Mouse (Mus musculus): ENCODE results near the gene Nxph4. TPM values are rescaled to one million over a fixed set of nuclear protein-coding genes. Genes with fewer than 3 reads are reported as not detected.

The Nxph4 gene
- polyA plus RNA-seq, 1 experiment from 2014 or later, result 1.2 TPM

- Histone ChIP-seq H3K9ac (ENCODE audit: low read length) (no peak overlapping the region), H3K36me3 (ENCODE audit: control insufficient read depth, insufficient read depth, low read length) (peaks cover 20% of the 10 kb centered on the region; the same call in 1 of the 2 replicates), H3K4me1 (ENCODE audit: control insufficient read depth, insufficient read depth, low read length) (no peaks in the 10 kb centered on the region), H3K27ac (replicated peaks; ENCODE audit: low read depth, low read length) (no peak overlapping the region), H3K4me3 (ENCODE audit: low read depth, low read length) (no peak overlapping the region), H3K4me2 (ENCODE audit: low read depth, severe bottlenecking) (no peak overlapping the region), H3K27me3 (ENCODE audit: control insufficient read depth, insufficient read depth, low read length) (no peaks in the 10 kb centered on the region), H3K9me3 (ENCODE audit: control insufficient read depth, low read length) (no peaks in the 10 kb centered on the region)
- no peak for DNase-seq (ENCODE audit: low spot score)
- WGBS, result 86% methylated on average over 5 of the region's 5 CpGs
- ATAC-seq (ENCODE audit: insufficient number of reproducible peaks, low FRiP score, low TSS enrichment, low read depth), result no peak
Observed at GRCm38 (mm10) chr10:127499516-127499915, 34.8 kb downstream of the Nxph4 start.

DNA sequence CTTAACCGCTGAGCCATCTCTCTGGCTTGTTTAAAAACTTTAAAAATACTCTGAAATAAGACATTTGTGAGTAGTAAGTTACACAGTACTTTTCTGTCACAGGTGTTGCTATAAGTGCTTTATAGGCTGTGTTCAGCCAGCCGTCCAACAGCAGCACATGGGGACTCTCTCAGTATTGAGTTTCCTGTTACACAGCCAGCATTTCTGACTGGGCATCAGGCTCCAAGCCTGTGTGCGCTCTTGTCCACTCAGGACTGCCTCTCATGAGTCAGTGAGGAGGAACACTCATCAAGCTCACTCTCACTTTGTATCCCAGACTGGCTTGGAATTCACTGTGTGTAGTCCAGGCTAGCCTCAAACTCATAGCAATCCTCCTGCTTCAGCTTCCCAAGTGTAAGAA lies 38.2 kb downstream of the Nxph4 start:
- 94% methylated on average over 3 of the region's 3 CpGs for WGBS
- DNase-seq (ENCODE audit: low spot score), result no peak
- ATAC-seq (ENCODE audit: insufficient number of reproducible peaks, low FRiP score, low TSS enrichment, low read depth), result no peak

DNA sequence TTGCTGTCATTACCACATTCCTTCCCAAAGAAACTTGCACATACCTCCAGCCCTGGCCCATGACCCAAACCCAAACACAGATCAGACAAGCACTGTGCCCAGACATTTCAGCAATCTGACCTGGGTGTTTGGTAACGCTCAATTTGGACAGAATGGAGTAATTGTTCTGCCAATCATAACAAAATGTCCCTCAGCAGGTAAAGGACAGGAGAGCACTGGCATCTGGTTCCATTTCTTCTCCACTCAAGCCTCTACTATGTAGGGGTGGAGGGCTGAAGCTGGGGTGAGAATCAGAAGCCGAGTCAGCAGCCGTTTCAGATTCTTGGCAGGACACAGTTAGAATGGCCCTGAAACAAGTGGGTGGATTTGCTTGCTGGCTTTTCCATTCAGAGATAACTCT lies 42.2 kb downstream of the Nxph4 start:
- Histone ChIP-seq H3K4me1 (ENCODE audit: control insufficient read depth, insufficient read depth, low read length) (no peaks in the 10 kb centered on the region), H3K9me3 (ENCODE audit: control insufficient read depth, low read length) (no peaks in the 10 kb centered on the region), H3K36me3 (ENCODE audit: control insufficient read depth, insufficient read depth, low read length) (peaks cover 35% of the 10 kb centered on the region; the same call in 1 of the 2 replicates), H3K4me3 (ENCODE audit: low read depth, low read length) (no peak overlapping the region), H3K4me2 (ENCODE audit: low read depth, severe bottlenecking) (no peak overlapping the region), H3K9ac (ENCODE audit: low read length) (no peak overlapping the region), H3K27ac (replicated peaks; ENCODE audit: low read depth, low read length) (no peak overlapping the region), H3K27me3 (ENCODE audit: control insufficient read depth, insufficient read depth, low read length) (no peaks in the 10 kb centered on the region)
- ATAC-seq (ENCODE audit: insufficient number of reproducible peaks, low FRiP score, low TSS enrichment, low read depth) (no peak), DNase-seq (ENCODE audit: low spot score) (no peak)
- 92% methylated on average over 3 of the region's 3 CpGs for whole genome bisulfite sequencing

More for the DNA sequence above, 38.2 kb downstream of the Nxph4 start:
- Histone ChIP-seq H3K9me3 (ENCODE audit: control insufficient read depth, low read length) (no peaks in the 10 kb centered on the region), H3K27me3 (ENCODE audit: control insufficient read depth, insufficient read depth, low read length) (no peaks in the 10 kb centered on the region), H3K4me3 (ENCODE audit: low read depth, low read length) (no peak overlapping the region), H3K4me2 (ENCODE audit: low read depth, severe bottlenecking) (no peak overlapping the region), H3K9ac (ENCODE audit: low read length) (no peak overlapping the region), H3K4me1 (ENCODE audit: control insufficient read depth, insufficient read depth, low read length) (no peaks in the 10 kb centered on the region), H3K27ac (replicated peaks; ENCODE audit: low read depth, low read length) (no peak overlapping the region), H3K36me3 (ENCODE audit: control insufficient read depth, insufficient read depth, low read length) (peaks cover 34% of the 10 kb centered on the region; the same call in 1 of the 2 replicates)

DNA sequence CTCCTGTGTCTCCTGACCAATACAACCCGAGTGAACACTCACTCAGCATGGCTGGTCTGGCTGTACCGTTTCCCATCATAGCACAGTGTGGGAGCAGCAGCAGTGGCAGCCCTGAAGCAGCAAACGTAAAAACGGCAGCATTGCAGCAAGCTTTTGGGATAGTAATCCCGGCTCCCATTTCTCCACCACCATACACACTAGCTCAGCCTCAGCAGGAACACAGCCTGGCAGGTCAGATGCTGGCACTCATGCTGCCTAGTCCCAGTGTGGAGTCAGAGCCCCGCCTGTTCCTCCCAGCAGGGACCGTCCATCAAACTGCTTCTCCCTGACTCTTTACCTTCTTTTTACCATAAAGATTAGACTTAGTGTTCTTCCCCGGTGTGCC lies 43.2 kb downstream of the Nxph4 start:
- Histone ChIP-seq H3K9ac (ENCODE audit: low read length) (no peak overlapping the region), H3K9me3 (ENCODE audit: control insufficient read depth, low read length) (no peaks in the 10 kb centered on the region), H3K4me2 (ENCODE audit: low read depth, severe bottlenecking) (no peak overlapping the region), H3K4me3 (ENCODE audit: low read depth, low read length) (no peak overlapping the region), H3K27me3 (ENCODE audit: control insufficient read depth, insufficient read depth, low read length) (no peaks in the 10 kb centered on the region), H3K27ac (replicated peaks; ENCODE audit: low read depth, low read length) (no peak overlapping the region), H3K4me1 (ENCODE audit: control insufficient read depth, insufficient read depth, low read length) (no peaks in the 10 kb centered on the region), H3K36me3 (ENCODE audit: control insufficient read depth, insufficient read depth, low read length) (peaks cover 30% of the 10 kb centered on the region; the same call in 1 of the 2 replicates)
- WGBS, result 90% methylated on average over 8 of the region's 8 CpGs
- ATAC-seq (ENCODE audit: insufficient number of reproducible peaks, low FRiP score, low TSS enrichment, low read depth) (no peak), DNase-seq (ENCODE audit: low spot score) (no peak)

DNA sequence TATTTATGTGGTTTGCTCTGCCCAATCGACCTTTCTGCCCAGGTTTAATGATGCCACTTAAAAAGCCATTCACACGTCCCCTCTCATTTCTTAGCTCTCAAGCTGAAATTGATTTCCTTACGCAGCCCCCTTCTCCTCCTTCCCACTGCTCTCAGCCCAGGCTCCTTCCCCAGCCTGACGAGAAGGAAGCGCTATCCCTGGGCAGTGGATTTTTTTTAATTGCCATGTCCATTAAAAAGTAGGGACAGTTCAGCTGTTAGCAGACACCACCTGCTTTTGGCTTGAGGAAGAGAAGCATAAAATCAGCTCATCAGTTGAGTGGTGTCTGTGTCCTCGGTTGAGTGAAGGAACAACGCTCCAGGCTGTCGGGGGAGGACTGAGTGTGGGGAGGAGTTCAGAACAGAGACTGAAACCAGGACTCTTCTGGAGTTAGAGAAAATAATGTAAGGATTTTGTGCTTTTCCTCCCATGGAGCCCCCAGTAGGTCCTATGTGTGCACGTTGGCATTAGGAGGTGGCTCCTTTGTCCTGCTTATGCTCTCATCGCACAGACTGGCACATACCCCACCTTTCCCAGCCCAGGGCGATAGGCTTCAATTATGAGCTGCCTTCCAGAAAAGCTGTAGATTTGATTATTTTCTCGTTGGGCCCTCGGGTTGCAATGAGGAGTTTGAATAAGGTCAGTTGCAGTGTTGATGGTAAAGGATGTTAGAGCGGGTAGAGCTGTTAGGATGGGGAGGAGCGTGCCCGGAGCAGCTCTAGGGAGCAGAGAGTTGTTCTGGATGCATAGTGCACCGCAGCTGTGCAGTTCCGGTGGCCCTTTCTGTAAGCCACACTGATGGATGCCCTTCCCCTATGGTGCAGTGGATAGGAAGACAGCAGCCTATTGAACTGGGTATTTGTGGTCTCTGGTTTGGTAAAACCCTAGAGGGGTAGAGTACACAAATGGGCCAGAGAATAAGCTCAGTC lies 43.9 kb downstream of the Nxph4 start:
- H3K4me1 ChIP-seq (ENCODE audit: control insufficient read depth, insufficient read depth, low read length), result no peaks in the 10 kb centered on the region
- no peak overlapping the region for H3K4me3 ChIP-seq (ENCODE audit: low read depth, low read length)
- ATAC-seq (ENCODE audit: insufficient number of reproducible peaks, low FRiP score, low TSS enrichment, low read depth) (no peak), DNase-seq (ENCODE audit: low spot score) (no peak)
- peaks cover 29% of the 10 kb centered on the region; the same call in 1 of the 2 replicates for H3K36me3 ChIP-seq (ENCODE audit: control insufficient read depth, insufficient read depth, low read length)
- H3K9ac ChIP-seq (ENCODE audit: low read length), result no peak overlapping the region
- H3K4me2 ChIP-seq (ENCODE audit: low read depth, severe bottlenecking), result no peak overlapping the region
- H3K9me3 ChIP-seq (ENCODE audit: control insufficient read depth, low read length), result no peaks in the 10 kb centered on the region
- no peak overlapping the region for H3K27ac ChIP-seq (replicated peaks; ENCODE audit: low read depth, low read length)
- no peaks in the 10 kb centered on the region for H3K27me3 ChIP-seq (ENCODE audit: control insufficient read depth, insufficient read depth, low read length)
- 69% methylated on average over 18 of the region's 18 CpGs for WGBS

- Histone ChIP-seq H3K9ac (ENCODE audit: low read length) (no peak overlapping the region), H3K4me3 (ENCODE audit: low read depth, low read length) (no peak overlapping the region), H3K27me3 (ENCODE audit: control insufficient read depth, insufficient read depth, low read length) (no peaks in the 10 kb centered on the region), H3K9me3 (ENCODE audit: control insufficient read depth, low read length) (no peaks in the 10 kb centered on the region), H3K27ac (replicated peaks; ENCODE audit: low read depth, low read length) (no peak overlapping the region), H3K4me1 (ENCODE audit: control insufficient read depth, insufficient read depth, low read length) (no peaks in the 10 kb centered on the region), H3K4me2 (ENCODE audit: low read depth, severe bottlenecking) (no peak overlapping the region), H3K36me3 (ENCODE audit: control insufficient read depth, insufficient read depth, low read length) (peaks cover 21% of the 10 kb centered on the region; the same call in 1 of the 2 replicates)
- WGBS, result 94% methylated on average over 7 of the region's 7 CpGs
- ATAC-seq (ENCODE audit: insufficient number of reproducible peaks, low FRiP score, low TSS enrichment, low read depth) (no peak), DNase-seq (ENCODE audit: low spot score) (no peak)
Observed at GRCm38 (mm10) chr10:127488856-127489255, 45.5 kb downstream of the Nxph4 start.

- Histone ChIP-seq H3K9me3 (ENCODE audit: control insufficient read depth, low read length) (no peaks in the 10 kb centered on the region), H3K27ac (replicated peaks; ENCODE audit: low read depth, low read length) (no peak overlapping the region), H3K4me3 (ENCODE audit: low read depth, low read length) (no peak overlapping the region), H3K9ac (ENCODE audit: low read length) (no peak overlapping the region), H3K4me2 (ENCODE audit: low read depth, severe bottlenecking) (no peak overlapping the region), H3K27me3 (ENCODE audit: control insufficient read depth, insufficient read depth, low read length) (no peaks in the 10 kb centered on the region), H3K36me3 (ENCODE audit: control insufficient read depth, insufficient read depth, low read length) (peaks cover 6% of the 10 kb centered on the region), H3K4me1 (ENCODE audit: control insufficient read depth, insufficient read depth, low read length) (no peaks in the 10 kb centered on the region)
- WGBS, result 93% methylated on average over 10 of the region's 10 CpGs
- DNase-seq (ENCODE audit: low spot score) (no peak), ATAC-seq (ENCODE audit: insufficient number of reproducible peaks, low FRiP score, low TSS enrichment, low read depth) (no peak)
Observed at GRCm38 (mm10) chr10:127485235-127485634, 49.1 kb downstream of the Nxph4 start.

GRCm38 (mm10) chr10:127480833-127481813 lies 53.2 kb downstream of the Nxph4 start:
- ATAC-seq (ENCODE audit: insufficient number of reproducible peaks, low FRiP score, low TSS enrichment, low read depth) (no peak), DNase-seq (ENCODE audit: low spot score) (no peak)
- Histone ChIP-seq H3K4me2 (ENCODE audit: low read depth, severe bottlenecking) (no peak overlapping the region), H3K9me3 (ENCODE audit: control insufficient read depth, low read length) (no peaks in the 10 kb centered on the region), H3K36me3 (ENCODE audit: control insufficient read depth, insufficient read depth, low read length) (peaks cover 5% of the 10 kb centered on the region), H3K4me1 (ENCODE audit: control insufficient read depth, insufficient read depth, low read length) (no peaks in the 10 kb centered on the region), H3K9ac (ENCODE audit: low read length) (no peak overlapping the region), H3K27ac (replicated peaks; ENCODE audit: low read depth, low read length) (no peak overlapping the region), H3K27me3 (ENCODE audit: control insufficient read depth, insufficient read depth, low read length) (no peaks in the 10 kb centered on the region), H3K4me3 (ENCODE audit: low read depth, low read length) (no peak overlapping the region)
- WGBS, result 90% methylated on average over 19 of the region's 19 CpGs
